Mouse (Mus musculus) spleen, adult 2 months (tissue): Measurements from ENCODE around the gene Glud1.

Source experiments
- CTCF ChIP-seq: fragments of 200-500 bp; IDR thresholded peaks from 2 replicates; pipeline ENCODE4 v1.5.1; 2011; ENCODE audit warnings: mild to moderate bottlenecking, inconsistent platforms; ENCODE audit not compliant: insufficient read depth, insufficient read length, insufficient replicate concordance; ENCODE audit errors: extremely low read depth
- POLR2A ChIP-seq: fragments of 200-500 bp; IDR thresholded peaks from 2 replicates; pipeline ENCODE4 v1.6.1; 2011; ENCODE audit warnings: low read depth, low read length, inconsistent platforms

- TF ChIP-seq CTCF (no peak), POLR2A (no peak)
These were observed 43.9 kb downstream of the Glud1 start for GRCm38 (mm10) chr14:34354456-34354855.
